Mouse (Mus musculus) heart, embryonic 12.5 days (tissue): Measurements from ENCODE around the gene Ubtd1. TPM values are rescaled to one million over a fixed set of nuclear protein-coding genes. Genes with fewer than 3 reads are reported as not detected.

Experiments
- ATAC-seq: fragments of 200-750 bp; cut with Nextera tagmentation; 2 replicates; pipeline ENCODE4 v1.8.0; 2017; ENCODE audit warnings: moderate TSS enrichment, moderate library complexity; ENCODE audit not compliant: insufficient number of reproducible peaks, low FRiP score
- H3K27ac ChIP-seq: fragments of 300-500 bp; sonication (generic); 2 replicates; pipeline ENCODE4 v1.5.1; 2016; ENCODE audit warnings: mild to moderate bottlenecking, moderate library complexity; ENCODE audit not compliant: poor library complexity, severe bottlenecking
- H3K27me3 ChIP-seq: fragments of 300-500 bp; sonication (generic); replicated peaks from 2 replicates; pipeline ENCODE4 v1.6.1; 2016; ENCODE audit warnings: mild to moderate bottlenecking, moderate library complexity
- H3K36me3 ChIP-seq: fragments of 300-500 bp; sonication (generic); 2 replicates; pipeline ENCODE4 v1.6.1; 2016; ENCODE audit warnings: mild to moderate bottlenecking, moderate library complexity
- H3K4me1 ChIP-seq: fragments of 300-500 bp; sonication (generic); replicated peaks from 2 replicates; pipeline ENCODE4 v1.6.1; 2016; ENCODE audit warnings: mild to moderate bottlenecking
- H3K4me2 ChIP-seq: fragments of 300-500 bp; sonication (generic); 2 replicates; pipeline ENCODE4 v1.6.1; 2016; ENCODE audit warnings: mild to moderate bottlenecking, moderate library complexity
- H3K4me3 ChIP-seq: fragments of 300-500 bp; sonication (generic); 2 replicates; pipeline ENCODE4 v1.5.1; 2016; ENCODE audit warnings: mild to moderate bottlenecking
- H3K9ac ChIP-seq: fragments of 300-500 bp; sonication (generic); 2 replicates; pipeline ENCODE4 v1.6.1; 2016; ENCODE audit warnings: mild to moderate bottlenecking, moderate library complexity
- H3K9me3 ChIP-seq: fragments of 300-500 bp; sonication (generic); replicated peaks from 2 replicates; pipeline ENCODE4 v1.6.1; 2016; ENCODE audit warnings: mild to moderate bottlenecking, moderate library complexity
- WGBS: fragments of 180-500 bp; shearing (Covaris S2); methylation state at CpG from one replicate; pipeline ENCODE4 v1.1.7; 2016; 5-methylcytosine and 5-hydroxymethylcytosine counted together
- polyA plus RNA-seq: library from polyadenylated mRNA; unstranded; fragments of >200 nt; fragmentation: Nextera tagmentation; extraction: Ambion mirVana; gene quantifications from 2 replicates; pipeline ENCODE4 v1.2.1, GENCODE M21; 2016

Ubtd1 gene
- polyA plus RNA-seq, 1 experiment from 2014 or later = 13.8 TPM

GRCm38 (mm10) chr19:41980422-41980818, 1.1 kb upstream of the Ubtd1 start:
- no peak for ATAC-seq
- peak overlapping the region; percentile 84 for H3K27ac ChIP-seq

GRCm38 (mm10) chr19:41980819-41981594, 556 bp upstream of the Ubtd1 start, which contains the start of gene Mms19:
Mms19 (minus strand) TSS chr19:41981157.
- H3K4me3 ChIP-seq = peak within 1 kb of the TSS; percentile 68
- peak within 1 kb of the TSS; percentile 89 for H3K9ac ChIP-seq
- no peaks in the 10 kb centered on the region for H3K36me3 ChIP-seq
- WGBS = under 1% methylated on average over 66 of the region's 68 CpGs
- no peaks in the 10 kb centered on the region for H3K9me3 ChIP-seq
- H3K27ac ChIP-seq = peak within 1 kb of the TSS; percentile 87
- no peaks in the 10 kb centered on the region for H3K27me3 ChIP-seq
- H3K4me1 ChIP-seq = peaks cover 16% of the 10 kb centered on the region
- ATAC-seq = peak; percentile 97
- peak within 1 kb of the TSS; percentile 88 for H3K4me2 ChIP-seq

More at GRCm38 (mm10) chr19:41980422-41980818, 1.1 kb upstream of the Ubtd1 start:
- Histone ChIP-seq H3K27me3 (no peaks in the 10 kb centered on the region), H3K9me3 (no peaks in the 10 kb centered on the region), H3K4me2 (peak overlapping the region; percentile 88), H3K36me3 (no peaks in the 10 kb centered on the region), H3K4me3 (peak overlapping the region; percentile 68), H3K4me1 (peaks cover 16% of the 10 kb centered on the region), H3K9ac (peak overlapping the region; percentile 73)
- under 1% methylated on average over 16 of the region's 16 CpGs for WGBS

- H3K27me3 ChIP-seq = no peaks in the 10 kb centered on the region
- no peak for ATAC-seq
- no peaks in the 10 kb centered on the region for H3K9me3 ChIP-seq
- peak overlapping the region; percentile 89 for H3K9ac ChIP-seq
- H3K36me3 ChIP-seq = no peaks in the 10 kb centered on the region
- peaks cover 16% of the 10 kb centered on the region for H3K4me1 ChIP-seq
- peak overlapping the region; percentile 68 for H3K4me3 ChIP-seq
- under 1% methylated on average over 74 of the region's 74 CpGs for WGBS
- peak overlapping the region; percentile 85 for H3K4me2 ChIP-seq
- peak overlapping the region; percentile 87 for H3K27ac ChIP-seq
These were observed 598 bp downstream of the Ubtd1 start for GRCm38 (mm10) chr19:41981931-41982790.

- H3K27ac ChIP-seq = peak overlapping the region; percentile 87
- 8% methylated on average over 4 of the region's 4 CpGs for WGBS
- H3K27me3 ChIP-seq = no peaks in the 10 kb centered on the region
- H3K9me3 ChIP-seq = no peaks in the 10 kb centered on the region
- no peaks in the 10 kb centered on the region for H3K36me3 ChIP-seq
- H3K4me3 ChIP-seq = peak overlapping the region; percentile 68
- H3K9ac ChIP-seq = peak overlapping the region; percentile 89
- H3K4me2 ChIP-seq = peak overlapping the region; percentile 85
- peaks cover 16% of the 10 kb centered on the region for H3K4me1 ChIP-seq
- ATAC-seq = no peak
These were observed 1.2 kb downstream of the Ubtd1 start for GRCm38 (mm10) chr19:41982791-41983150.

- H3K4me3 ChIP-seq = no peak overlapping the region
- H3K9me3 ChIP-seq = no peaks in the 10 kb centered on the region
- H3K4me2 ChIP-seq = no peak overlapping the region
- no peak overlapping the region for H3K27ac ChIP-seq
- H3K4me1 ChIP-seq = peaks cover 19% of the 10 kb centered on the region
- H3K9ac ChIP-seq = no peak overlapping the region
- WGBS = 84% methylated on average over 5 of the region's 5 CpGs
- H3K27me3 ChIP-seq = no peaks in the 10 kb centered on the region
- H3K36me3 ChIP-seq = no peaks in the 10 kb centered on the region
- ATAC-seq = no peak
These were observed 4.4 kb downstream of the Ubtd1 start for GRCm38 (mm10) chr19:41985994-41986393.

- Histone ChIP-seq H3K4me2 (no peak overlapping the region), H3K27ac (no peak overlapping the region), H3K27me3 (no peaks in the 10 kb centered on the region), H3K36me3 (no peaks in the 10 kb centered on the region), H3K4me1 (peaks cover 26% of the 10 kb centered on the region), H3K4me3 (no peak overlapping the region), H3K9me3 (no peaks in the 10 kb centered on the region), H3K9ac (no peak overlapping the region)
- no peak for ATAC-seq
- 88% methylated on average over 4 of the region's 4 CpGs for WGBS
These were observed 5.6 kb downstream of the Ubtd1 start for GRCm38 (mm10) chr19:41987206-41987605.

GRCm38 (mm10) chr19:41989810-41990209, 8.2 kb downstream of the Ubtd1 start:
- Histone ChIP-seq H3K4me1 (peaks cover 22% of the 10 kb centered on the region), H3K9ac (no peak overlapping the region), H3K27ac (no peak overlapping the region), H3K9me3 (no peaks in the 10 kb centered on the region), H3K4me2 (no peak overlapping the region), H3K36me3 (no peaks in the 10 kb centered on the region), H3K4me3 (no peak overlapping the region), H3K27me3 (no peaks in the 10 kb centered on the region)
- WGBS = 77% methylated on average over 6 of the region's 6 CpGs
- ATAC-seq = no peak

GRCm38 (mm10) chr19:41991926-41992477, 10.4 kb downstream of the Ubtd1 start:
- Histone ChIP-seq H3K27ac (no peak overlapping the region), H3K9ac (no peak overlapping the region), H3K36me3 (no peaks in the 10 kb centered on the region), H3K4me3 (no peak overlapping the region), H3K9me3 (no peaks in the 10 kb centered on the region), H3K4me1 (peaks cover 41% of the 10 kb centered on the region), H3K4me2 (no peak overlapping the region), H3K27me3 (no peaks in the 10 kb centered on the region)
- ATAC-seq = no peak
- 32% methylated on average over 6 of the region's 6 CpGs for WGBS

- no peak overlapping the region for H3K4me2 ChIP-seq
- H3K4me1 ChIP-seq = peaks cover 50% of the 10 kb centered on the region
- no peaks in the 10 kb centered on the region for H3K36me3 ChIP-seq
- ATAC-seq = no peak
- H3K27me3 ChIP-seq = no peaks in the 10 kb centered on the region
- H3K9me3 ChIP-seq = no peaks in the 10 kb centered on the region
- WGBS = 84% methylated on average over 2 of the region's 2 CpGs
- no peak overlapping the region for H3K4me3 ChIP-seq
- H3K9ac ChIP-seq = no peak overlapping the region
- H3K27ac ChIP-seq = no peak overlapping the region
These were observed 11.4 kb downstream of the Ubtd1 start for GRCm38 (mm10) chr19:41992971-41993370.

- no peak for ATAC-seq
- H3K9ac ChIP-seq = no peak overlapping the region
- peaks cover 48% of the 10 kb centered on the region for H3K4me1 ChIP-seq
- no peak overlapping the region for H3K4me3 ChIP-seq
- no peak overlapping the region for H3K4me2 ChIP-seq
- no peak overlapping the region; the same call in 1 of the 2 replicates for H3K27ac ChIP-seq
- H3K27me3 ChIP-seq = no peaks in the 10 kb centered on the region
- H3K9me3 ChIP-seq = no peaks in the 10 kb centered on the region
- 59% methylated on average over 6 of the region's 6 CpGs for WGBS
- no peaks in the 10 kb centered on the region for H3K36me3 ChIP-seq
These were observed 11.9 kb downstream of the Ubtd1 start for GRCm38 (mm10) chr19:41993484-41993883.

GRCm38 (mm10) chr19:41994023-41994422, 12.5 kb downstream of the Ubtd1 start:
- Histone ChIP-seq H3K4me2 (no peak overlapping the region), H3K9me3 (no peaks in the 10 kb centered on the region), H3K36me3 (no peaks in the 10 kb centered on the region), H3K27ac (no peak overlapping the region), H3K4me3 (no peak overlapping the region), H3K27me3 (no peaks in the 10 kb centered on the region), H3K4me1 (peaks cover 52% of the 10 kb centered on the region), H3K9ac (no peak overlapping the region)
- no peak for ATAC-seq
- 86% methylated on average over 7 of the region's 7 CpGs for WGBS
